Mouse (Mus musculus) erythroblast, embryonic 14.5 days (primary cell): ENCODE measurements around the gene Arsb. TPM values are rescaled to one million over a fixed set of nuclear protein-coding genes. Genes with fewer than 3 reads are reported as not detected.

Source experiments
- H3K27me3 ChIP-seq: 2 replicates; pipeline ENCODE4 v1.6.1; 2012; ENCODE audit warnings: inconsistent platforms; ENCODE audit not compliant: control insufficient read depth
- H3K36me3 ChIP-seq: 2 replicates; pipeline ENCODE4 v1.6.1; 2012; ENCODE audit warnings: mild to moderate bottlenecking, inconsistent platforms; ENCODE audit not compliant: control insufficient read depth
- H3K4me1 ChIP-seq: 2 replicates; pipeline ENCODE4 v1.6.1; 2012; ENCODE audit warnings: inconsistent platforms; ENCODE audit not compliant: control insufficient read depth
- H3K4me3 ChIP-seq: replicated peaks from 2 replicates; pipeline ENCODE3; 2012; ENCODE audit warnings: moderate library complexity, mild to moderate bottlenecking, inconsistent platforms
- H3K9me3 ChIP-seq: 2 replicates; pipeline ENCODE4 v1.6.1; 2012; ENCODE audit warnings: low read length, inconsistent platforms, mixed read lengths; ENCODE audit not compliant: control insufficient read depth
- GATA1 ChIP-seq: IDR thresholded peaks from 2 replicates; pipeline ENCODE4 v1.6.1; 2012; ENCODE audit warnings: low read length, inconsistent platforms, mixed read lengths
- TAL1 ChIP-seq: IDR thresholded peaks from 3 replicates; pipeline ENCODE4 v1.6.1; 2012; ENCODE audit warnings: low read length, inconsistent platforms, mixed read lengths
- polyA plus RNA-seq: library from polyadenylated mRNA; stranded (reverse); fragments of >175 nt; gene quantifications from 2 replicates; pipeline ENCODE4 v1.2.3, GENCODE M21; 2012

Gene Arsb
- polyA plus RNA-seq, 1 experiment: 0.05 TPM

DNA sequence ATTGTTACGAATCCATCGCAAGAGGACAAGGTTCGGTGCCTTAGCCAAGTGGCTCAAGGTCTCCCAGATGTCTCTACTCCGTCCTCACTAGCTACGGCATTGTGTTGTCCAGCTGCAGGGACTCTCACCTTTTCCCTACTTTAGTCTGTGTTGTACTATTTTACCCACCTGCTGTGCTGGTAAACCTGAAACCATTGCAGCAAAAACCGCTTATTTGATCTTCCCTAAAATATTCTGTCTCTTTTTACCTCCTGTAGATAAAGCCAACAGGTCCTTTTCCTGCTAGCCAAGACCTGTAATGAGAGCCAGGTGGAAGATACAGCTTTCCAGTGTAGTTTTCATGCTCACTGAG is 58.8 kb downstream of the Arsb start:
- no peaks in the 10 kb centered on the region for H3K27me3 ChIP-seq
- H3K4me3 ChIP-seq: no peak overlapping the region
- no peaks in the 10 kb centered on the region for H3K9me3 ChIP-seq
- no peaks in the 10 kb centered on the region for H3K36me3 ChIP-seq
- H3K4me1 ChIP-seq: no peaks in the 10 kb centered on the region
- TF ChIP-seq GATA1 (no peak), TAL1 (no peak)

GRCm38 (mm10) chr13:93837481-93838225 is 66.2 kb downstream of the Arsb start:
- Histone ChIP-seq H3K9me3 (no peaks in the 10 kb centered on the region), H3K36me3 (no peaks in the 10 kb centered on the region), H3K4me1 (no peaks in the 10 kb centered on the region), H3K4me3 (no peak overlapping the region), H3K27me3 (no peaks in the 10 kb centered on the region)
- TF ChIP-seq GATA1: no peak

DNA sequence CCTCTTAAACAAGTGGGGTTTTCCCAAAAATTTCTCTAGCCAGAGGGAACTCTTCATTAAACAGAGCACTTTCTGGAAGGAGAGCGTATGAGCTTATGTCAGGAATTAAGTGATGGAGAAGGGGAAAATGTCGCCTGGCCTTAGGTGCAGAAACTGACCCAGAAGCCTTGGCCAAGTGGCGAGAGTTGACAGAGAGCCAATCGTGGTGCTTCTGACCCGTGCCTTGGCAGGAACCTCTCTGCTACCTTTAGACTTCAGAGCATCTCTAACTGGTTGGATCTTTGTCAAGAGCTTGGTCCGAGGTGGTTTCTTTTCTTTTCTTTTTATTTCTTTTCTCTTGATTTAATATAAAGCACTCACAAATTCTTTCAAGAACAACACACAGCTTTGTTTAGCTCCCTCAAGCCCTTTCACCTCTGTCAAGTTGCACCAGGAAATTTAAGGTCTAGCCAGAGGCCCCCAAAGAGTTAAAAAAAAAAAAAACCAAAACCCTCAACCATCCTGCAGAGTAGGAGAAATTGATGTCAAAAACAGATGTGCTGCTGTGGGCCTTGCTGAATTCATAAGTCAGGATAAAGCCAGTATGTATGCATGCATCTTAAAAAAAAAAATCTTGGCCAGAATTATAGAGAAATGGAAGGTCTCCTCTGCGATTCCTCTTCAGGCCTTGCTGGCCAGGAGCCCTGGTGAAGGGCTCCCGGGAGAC is 67.2 kb downstream of the Arsb start:
- Histone ChIP-seq H3K4me3 (no peak overlapping the region), H3K27me3 (no peaks in the 10 kb centered on the region), H3K9me3 (no peaks in the 10 kb centered on the region), H3K4me1 (no peaks in the 10 kb centered on the region), H3K36me3 (no peaks in the 10 kb centered on the region)
- TF ChIP-seq GATA1: no peak
- no peak for TF ChIP-seq TAL1

GRCm38 (mm10) chr13:93839137-93839630 is 67.8 kb downstream of the Arsb start:
- TF ChIP-seq GATA1 (no peak), TAL1 (no peak)
- no peak overlapping the region for H3K4me3 ChIP-seq
- no peaks in the 10 kb centered on the region for H3K9me3 ChIP-seq
- no peaks in the 10 kb centered on the region for H3K4me1 ChIP-seq
- no peaks in the 10 kb centered on the region for H3K27me3 ChIP-seq
- H3K36me3 ChIP-seq: no peaks in the 10 kb centered on the region

DNA sequence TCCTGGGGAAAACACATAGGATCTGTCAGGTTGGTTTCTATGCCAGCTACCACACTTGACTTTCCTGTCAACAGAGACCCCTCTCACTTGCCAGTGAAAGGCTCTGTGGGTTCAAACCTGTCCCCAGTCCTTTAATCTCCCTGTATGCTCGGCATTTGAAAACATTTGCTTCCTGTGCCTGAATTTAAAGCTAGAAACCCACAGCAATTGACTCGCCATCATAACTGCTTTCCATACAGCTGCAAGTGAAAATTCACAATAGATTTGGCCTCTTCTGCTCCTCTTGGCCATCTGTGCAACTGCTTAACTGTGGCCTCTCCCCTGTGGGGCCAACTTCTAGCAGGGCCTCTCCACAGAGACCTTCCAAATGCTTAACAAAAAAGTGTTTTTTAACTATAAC is 68.3 kb downstream of the Arsb start:
- H3K36me3 ChIP-seq: no peaks in the 10 kb centered on the region
- no peaks in the 10 kb centered on the region for H3K27me3 ChIP-seq
- no peak for TF ChIP-seq TAL1
- TF ChIP-seq GATA1: no peak
- no peak overlapping the region for H3K4me3 ChIP-seq
- no peaks in the 10 kb centered on the region for H3K4me1 ChIP-seq
- no peaks in the 10 kb centered on the region for H3K9me3 ChIP-seq

- H3K9me3 ChIP-seq: no peaks in the 10 kb centered on the region
- no peaks in the 10 kb centered on the region for H3K4me1 ChIP-seq
- no peaks in the 10 kb centered on the region for H3K27me3 ChIP-seq
Observed at GRCm38 (mm10) chr13:93840146-93840545, 68.7 kb downstream of the Arsb start.

GRCm38 (mm10) chr13:93846831-93847518 is 75.5 kb downstream of the Arsb start:
- no peaks in the 10 kb centered on the region for H3K9me3 ChIP-seq
- no peak overlapping the region for H3K4me3 ChIP-seq
- no peak for TF ChIP-seq TAL1
- no peak for TF ChIP-seq GATA1
- H3K36me3 ChIP-seq: no peaks in the 10 kb centered on the region
- no peaks in the 10 kb centered on the region for H3K27me3 ChIP-seq
- no peaks in the 10 kb centered on the region for H3K4me1 ChIP-seq

More at GRCm38 (mm10) chr13:93840146-93840545, 68.7 kb downstream of the Arsb start:
- no peaks in the 10 kb centered on the region for H3K36me3 ChIP-seq
- TF ChIP-seq TAL1 (no peak), GATA1 (no peak)
- no peak overlapping the region for H3K4me3 ChIP-seq

GRCm38 (mm10) chr13:93847614-93848013 is 76.2 kb downstream of the Arsb start:
- H3K27me3 ChIP-seq: no peaks in the 10 kb centered on the region
- TF ChIP-seq TAL1 (no peak), GATA1 (no peak)
- no peak overlapping the region for H3K4me3 ChIP-seq
- H3K9me3 ChIP-seq: no peaks in the 10 kb centered on the region
- H3K36me3 ChIP-seq: no peaks in the 10 kb centered on the region
- no peaks in the 10 kb centered on the region for H3K4me1 ChIP-seq

DNA sequence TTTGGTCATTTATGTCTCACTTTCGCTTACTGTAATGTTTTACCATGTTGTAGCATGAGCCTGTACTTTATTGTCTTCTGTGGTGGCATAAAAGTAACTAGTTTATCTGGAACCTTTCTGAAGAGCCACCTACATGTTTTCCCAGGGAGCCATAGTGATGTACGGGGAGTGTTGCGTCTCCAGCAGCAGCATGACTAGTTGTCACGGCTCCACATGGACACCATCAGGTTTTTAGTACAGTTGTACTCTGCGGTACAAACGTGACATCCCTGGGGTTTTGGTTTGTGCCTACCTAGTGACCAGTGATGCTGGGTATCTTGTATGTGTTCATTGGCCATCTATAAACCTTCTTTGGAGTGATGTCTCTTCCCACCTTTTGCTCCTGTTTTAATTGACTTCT is 77.2 kb downstream of the Arsb start:
- no peak overlapping the region for H3K4me3 ChIP-seq
- H3K36me3 ChIP-seq: no peaks in the 10 kb centered on the region
- TF ChIP-seq TAL1: no peak
- TF ChIP-seq GATA1: no peak
- no peaks in the 10 kb centered on the region for H3K4me1 ChIP-seq
- H3K27me3 ChIP-seq: no peaks in the 10 kb centered on the region
- no peaks in the 10 kb centered on the region for H3K9me3 ChIP-seq
